Mouse (Mus musculus) right cerebral cortex, postnatal 14 days (tissue): ENCODE measurements around the gene Nhlh1.

ENCODE experiments used
- DNase-seq: peaks from one replicate; pipeline ENCODE4 v3.0.0; 2022

Nhlh1 gene

DNA sequence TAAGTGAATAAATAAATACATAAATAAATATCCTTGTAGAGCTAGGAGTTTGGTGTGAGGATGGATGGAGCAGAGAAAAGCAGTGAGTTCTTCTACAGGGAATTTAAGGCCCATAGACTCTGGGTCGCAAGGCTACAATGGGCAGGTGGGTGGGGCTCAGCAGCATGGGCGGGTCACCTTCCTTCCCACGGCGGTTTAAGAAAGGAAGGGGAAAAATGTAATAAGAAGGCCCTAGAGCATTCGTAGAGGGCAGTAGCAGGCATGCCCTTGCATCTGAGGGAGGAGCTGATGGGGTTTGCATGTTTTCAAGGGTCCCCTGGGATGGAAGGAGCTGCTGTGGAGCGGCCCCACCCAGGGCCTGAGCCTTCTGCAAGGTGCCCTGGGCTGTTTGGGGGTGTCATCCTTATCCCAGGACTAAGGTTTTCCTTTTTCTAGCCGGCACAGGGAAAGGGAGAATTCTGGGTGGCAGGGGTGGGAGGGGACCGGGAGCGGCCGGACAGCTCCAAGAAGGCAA, 4.5 kb downstream of the Nhlh1 start:
- DNase-seq = no peak

DNA sequence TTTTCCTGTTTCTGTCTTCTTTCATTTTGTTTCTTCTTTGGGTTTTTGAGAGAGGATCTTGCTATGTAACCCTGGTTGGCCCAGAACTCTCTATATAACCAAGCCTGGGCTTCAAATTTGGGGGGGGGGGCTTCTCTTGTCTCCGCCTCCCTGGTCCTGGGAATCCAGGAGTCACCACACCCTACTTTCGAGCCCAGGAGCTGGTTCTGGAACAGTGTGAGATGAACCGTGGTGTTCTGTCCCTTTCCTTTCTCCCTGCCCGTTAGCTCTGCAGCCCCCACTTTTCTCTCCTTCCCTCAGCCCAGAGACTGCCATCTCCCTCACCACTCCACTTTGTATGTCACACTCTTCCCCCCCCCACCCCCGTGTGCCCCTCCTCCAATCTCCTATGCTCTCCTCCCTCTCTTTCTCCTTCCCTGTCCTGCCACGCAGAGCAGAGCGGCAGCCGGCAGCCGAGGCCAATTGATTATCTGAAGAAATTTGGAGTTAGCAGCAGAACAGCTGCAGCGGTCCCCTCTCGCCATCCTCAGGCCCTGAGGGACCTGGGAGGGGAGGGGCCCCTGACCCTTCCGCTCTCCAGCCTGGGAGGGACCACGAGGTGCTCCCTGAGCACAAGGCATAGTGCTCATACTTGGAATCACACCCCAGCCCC, 8.1 kb downstream of the Nhlh1 start:
- no peak for DNase-seq

DNA sequence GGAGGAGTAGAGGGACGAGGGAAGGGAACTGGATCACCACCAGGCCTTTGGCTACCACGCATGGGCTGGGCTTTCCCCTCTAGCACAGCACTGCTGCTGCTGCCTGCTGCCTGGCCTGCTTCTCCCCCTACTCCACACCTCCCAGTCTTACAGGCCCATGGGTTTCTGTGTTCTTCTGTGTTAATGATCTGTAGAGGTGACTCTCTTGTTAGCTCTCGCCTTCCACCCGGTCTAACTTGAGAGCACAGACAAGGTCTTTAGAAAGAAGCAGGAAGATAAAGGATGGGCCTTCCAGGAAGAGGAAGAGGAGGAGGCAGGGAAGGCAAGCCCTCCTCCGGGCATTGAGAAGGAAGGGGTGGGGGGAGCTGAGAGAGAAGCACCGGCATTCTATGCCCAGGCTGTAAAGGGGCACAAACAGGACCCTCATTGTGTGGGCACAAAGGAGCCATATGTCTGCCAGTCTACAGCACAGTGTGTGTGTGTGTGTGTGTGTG, 9.1 kb downstream of the Nhlh1 start:
- DNase-seq = no peak

DNA sequence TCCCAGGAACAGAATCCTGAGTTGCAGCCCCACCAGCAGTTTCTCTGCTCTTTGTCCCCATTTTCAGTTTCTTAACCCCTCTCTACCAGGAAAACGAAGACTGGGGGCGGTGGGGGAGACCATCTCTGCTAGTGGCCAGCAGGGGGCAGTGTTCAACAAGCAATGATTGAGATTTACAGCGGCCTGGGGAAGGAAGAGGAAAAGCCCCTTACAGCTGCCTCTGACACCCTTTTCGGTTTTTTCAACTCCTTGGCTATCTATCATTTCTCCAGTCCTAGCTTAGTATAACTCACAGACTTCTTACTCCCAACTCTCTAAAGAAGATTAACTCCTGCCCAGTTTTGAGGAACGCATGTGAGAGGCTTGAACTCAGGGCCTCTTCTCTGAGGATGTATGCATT, 10.4 kb downstream of the Nhlh1 start:
- peak; percentile 75 for DNase-seq

DNA sequence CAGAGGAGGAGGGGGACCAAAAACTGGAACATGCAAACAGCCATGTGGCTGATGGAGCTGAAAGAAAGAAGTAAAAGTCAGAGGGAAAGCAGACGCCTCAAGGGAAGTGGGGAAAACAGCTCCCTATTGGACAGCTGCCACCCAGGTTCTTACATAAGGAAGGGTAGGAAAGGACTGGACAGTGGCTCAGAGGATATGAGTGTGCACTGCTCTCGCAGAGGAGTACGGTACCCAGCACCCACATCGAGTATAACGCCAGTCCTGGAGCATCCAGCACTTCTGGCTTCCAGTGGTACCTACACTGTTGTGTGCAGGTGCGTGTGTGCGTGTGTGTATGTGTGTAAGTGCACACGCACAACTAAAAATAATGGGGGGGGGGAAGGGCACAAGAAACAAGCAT, 11.0 kb downstream of the Nhlh1 start:
- DNase-seq = no peak

DNA sequence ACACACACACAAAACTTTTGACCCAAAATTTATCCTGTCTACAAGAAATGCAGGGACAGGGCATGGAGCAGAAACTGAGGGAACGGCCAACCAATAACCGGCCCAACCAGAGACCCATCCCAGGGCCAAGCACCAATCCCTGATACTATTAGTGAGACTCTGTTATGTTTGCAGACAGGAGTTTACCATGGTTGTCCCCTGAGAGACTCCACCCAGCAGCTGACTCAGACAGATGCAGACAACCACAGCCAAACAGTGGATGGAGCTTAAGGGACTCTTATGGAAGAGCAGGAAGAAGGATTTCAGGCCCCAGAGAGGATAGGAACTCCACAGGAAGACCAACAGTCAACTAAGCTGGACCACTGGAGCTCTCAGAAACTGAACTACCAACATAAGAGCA, 27.5 kb downstream of the Nhlh1 start:
- DNase-seq = no peak

DNA sequence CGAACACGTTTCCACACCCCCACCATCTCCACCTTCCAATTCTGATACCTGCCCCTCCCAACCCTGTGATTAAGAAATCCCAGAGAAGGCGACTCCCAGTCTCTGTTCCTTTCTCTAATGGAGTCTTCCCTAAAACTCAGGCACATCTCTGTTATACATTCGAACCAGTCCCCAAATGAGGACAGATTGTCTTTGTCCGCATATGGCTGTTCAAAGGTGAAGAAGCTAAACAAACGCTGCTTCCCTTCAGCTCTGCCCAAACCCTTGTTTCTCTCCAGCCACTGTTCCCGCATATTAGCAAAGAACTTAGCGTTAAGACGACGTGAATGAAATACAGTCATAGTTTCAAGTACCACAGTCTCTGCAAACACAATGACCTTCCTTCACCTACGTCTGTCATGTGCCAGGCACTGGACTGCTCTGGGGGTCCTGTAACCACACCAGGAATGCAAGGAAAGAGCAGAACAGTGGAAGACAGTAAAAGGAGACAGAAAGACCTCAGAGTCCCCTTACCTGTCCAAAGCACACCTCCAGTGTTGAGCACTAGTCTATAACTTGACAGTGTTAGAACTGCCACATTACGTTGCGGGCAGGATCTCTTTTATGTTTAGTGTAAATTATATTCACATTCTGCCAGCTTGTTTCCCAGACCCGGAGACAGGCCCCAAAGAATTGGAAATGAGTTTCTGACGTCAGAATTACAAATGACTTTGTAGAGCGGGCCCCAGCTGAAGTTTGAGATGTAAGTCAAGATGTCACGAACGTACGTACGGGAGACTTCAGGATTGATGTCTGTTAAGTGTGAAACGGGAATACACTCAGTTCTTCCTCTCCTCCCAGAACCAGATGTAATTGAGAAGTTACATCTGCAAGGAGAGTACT, 28.7 kb downstream of the Nhlh1 start, which contains the start of gene Vangl2:
Gene Vangl2, minus strand, starts transcription at position 51 of the 882 bp plus-strand sequence.
- no peak for DNase-seq

DNA sequence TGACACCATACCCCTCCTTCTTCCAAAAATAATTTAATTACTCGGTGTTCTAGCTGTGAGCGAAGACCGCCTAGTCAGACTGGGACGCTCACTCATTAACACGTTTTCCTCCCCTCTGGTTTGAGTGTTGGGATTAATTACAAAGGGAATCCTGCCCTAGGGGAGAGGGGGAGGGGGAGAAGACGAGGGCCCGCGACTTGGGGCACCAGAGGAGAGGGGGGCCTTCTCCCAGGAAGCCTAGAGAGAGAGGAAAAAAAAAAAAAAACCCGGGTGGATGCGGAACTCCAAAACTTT, 29.6 kb downstream of the Nhlh1 start:
- DNase-seq = no peak

DNA sequence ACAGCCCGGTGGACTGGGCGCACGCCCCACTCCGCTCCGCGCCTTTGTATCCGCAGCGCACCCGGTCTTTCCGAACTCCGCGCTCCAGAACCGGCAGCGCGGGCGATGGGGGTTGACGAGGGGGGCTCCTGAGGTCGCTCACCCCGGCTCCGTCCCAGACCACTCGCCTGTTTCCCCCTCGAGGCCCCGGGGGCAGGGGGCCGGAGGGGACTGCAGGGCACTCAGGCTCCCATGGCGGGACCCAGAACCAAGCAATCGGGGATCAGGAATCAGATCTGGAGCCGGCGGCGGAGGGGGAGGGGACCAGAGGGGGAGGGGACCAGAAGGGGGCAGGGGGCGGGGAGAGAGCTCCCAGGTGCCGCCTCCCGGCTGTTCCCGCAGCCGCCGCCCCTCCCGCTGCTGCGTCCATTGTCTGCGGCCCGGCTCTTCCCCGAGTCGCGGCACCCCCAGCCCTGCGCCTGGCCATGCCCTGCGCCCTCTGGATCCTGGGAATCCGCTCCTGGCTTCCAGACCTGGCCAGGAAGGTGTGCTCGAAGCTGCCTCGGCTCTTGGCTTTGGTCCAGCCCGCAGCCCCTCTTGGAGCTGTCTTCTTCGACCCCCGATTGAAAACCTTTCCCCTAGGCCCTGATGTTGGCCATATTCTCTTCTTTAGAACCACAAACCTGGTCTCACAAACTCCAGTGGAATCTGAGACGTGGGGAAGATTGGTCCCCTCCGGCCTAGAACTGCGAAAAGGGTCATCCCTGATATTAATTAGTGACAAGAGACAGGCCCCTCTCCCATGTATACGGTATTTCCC, 30.2 kb downstream of the Nhlh1 start:
- peak; percentile 90 for DNase-seq

DNA sequence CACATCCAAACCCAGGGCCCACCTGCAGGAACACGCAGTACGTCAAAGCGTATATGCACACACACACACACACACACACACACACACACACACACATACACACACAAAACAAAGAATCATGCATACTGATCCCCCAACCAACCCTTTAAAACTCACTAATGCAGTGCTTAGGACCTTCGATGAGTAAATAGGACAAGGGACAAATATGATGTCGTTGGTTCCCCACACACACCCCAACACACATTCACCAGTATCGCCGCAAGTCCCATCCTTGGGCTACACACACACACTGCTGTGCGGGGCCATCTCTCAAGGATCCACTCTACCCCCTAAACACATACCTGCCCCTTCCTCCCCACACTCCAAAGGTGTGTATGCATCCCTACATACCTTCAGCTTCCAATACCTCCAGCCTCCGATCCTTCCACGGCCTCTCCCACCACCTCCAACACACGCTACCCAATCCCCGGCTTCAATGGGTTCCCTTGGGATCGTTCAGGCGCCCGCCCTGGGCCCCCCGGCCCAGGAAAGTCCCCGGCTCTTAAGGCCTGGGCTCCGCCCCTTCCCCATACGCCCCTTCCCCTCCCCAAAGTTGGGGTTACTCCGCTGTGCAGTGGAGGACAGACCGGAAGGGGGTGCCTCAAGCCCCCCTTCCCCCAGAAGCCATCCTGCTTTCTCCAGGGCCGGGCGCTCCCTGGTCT, 31.0 kb downstream of the Nhlh1 start:
- DNase-seq = no peak

DNA sequence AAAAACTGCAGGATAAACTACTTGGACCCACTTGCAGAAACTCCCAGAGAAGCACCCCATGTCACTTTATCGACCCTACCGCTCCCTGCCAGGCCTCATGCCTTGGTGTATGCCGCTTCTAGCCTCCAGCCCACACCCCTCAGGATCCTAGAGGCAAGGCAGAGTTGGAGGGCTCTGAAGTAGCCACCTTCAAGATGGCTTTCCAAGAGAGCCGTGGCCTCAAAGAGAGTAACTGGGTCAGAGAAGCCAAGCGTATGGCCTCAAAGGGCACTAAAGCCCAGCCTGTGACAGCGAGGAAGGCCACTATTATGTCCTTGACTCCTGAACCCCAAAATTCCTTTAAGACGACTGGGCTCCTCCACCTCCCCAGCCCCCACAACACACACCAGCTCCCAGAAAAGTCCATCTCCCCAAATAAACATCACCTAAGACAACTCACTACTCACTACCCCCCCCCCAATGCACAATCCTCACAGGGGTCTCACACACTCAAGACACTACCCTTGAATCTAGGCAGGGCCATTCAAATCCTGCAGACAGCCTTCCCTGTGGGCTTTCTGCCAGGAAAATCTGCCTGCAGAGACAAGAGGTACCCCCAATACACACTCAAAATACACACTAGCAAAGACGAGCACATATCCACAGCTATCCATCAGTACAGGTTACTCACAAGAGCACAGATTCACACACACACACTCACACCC, 32.0 kb downstream of the Nhlh1 start:
- DNase-seq = no peak

DNA sequence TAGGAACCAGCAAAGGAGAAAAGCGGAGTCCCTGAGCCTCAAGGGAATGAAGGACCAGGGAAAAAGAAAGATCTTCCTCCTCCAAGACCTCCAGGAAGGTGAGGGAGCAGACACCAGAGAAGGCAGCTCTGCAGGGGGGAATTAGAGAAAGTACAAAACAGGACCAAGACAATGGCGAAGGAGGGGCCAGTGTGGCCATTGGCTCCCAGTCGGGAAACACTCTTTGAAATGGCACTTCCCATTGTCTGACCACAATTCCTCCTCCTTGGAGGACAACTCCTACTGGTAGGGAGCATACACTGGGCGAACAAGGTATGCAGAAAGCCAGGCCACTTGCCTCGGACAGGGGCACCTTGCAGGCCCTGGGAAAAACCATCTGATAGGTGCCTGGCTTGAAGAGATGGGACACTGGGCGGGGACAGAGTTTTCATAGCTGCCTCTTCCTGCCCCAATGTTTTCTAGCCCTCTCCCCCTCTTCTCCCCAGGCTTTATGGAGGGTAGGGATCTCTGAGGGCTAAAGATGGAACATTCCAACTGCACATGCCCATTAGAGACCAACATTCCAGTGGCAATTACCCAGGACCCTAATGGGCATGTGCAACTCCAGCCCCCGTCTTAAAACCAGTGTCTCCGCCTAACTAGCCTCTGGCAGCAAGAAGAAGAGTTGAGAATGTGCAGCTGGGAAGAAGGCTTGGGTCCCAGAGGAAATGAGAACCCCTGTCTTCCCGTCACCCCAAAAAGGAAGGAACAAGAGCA, 33.1 kb downstream of the Nhlh1 start:
- no peak for DNase-seq

DNA sequence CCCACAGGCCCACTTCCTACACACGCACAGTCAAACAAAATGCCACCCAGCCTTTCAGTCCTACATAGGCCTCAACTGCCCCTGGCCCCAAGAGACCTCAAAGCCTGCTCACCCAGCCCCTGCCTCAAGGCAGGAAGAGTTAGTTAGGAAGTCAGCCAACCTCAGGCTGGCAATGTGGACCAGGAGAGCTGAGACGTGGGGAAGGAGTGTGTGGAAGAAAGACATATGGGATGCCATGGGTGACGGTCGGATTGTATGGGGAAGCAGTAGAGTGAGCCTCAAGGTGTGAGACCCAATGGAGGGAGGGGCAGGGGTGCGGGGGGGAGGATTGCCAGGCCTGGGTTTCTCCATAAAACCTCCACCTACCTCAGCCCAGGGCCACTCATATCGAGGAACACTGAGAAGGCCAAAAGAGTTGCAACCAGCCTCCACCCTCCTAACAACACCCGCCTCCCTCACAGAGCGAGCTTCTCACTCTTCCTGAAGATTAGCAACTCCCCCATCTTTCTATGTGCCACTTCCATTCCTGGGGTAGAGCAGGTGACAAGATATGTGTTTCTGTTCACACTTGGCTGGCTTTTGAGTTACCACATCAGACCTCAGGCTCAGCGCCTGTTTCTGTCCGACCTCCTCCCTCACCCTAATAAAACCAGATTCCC, 37.4 kb downstream of the Nhlh1 start:
- DNase-seq = no peak

DNA sequence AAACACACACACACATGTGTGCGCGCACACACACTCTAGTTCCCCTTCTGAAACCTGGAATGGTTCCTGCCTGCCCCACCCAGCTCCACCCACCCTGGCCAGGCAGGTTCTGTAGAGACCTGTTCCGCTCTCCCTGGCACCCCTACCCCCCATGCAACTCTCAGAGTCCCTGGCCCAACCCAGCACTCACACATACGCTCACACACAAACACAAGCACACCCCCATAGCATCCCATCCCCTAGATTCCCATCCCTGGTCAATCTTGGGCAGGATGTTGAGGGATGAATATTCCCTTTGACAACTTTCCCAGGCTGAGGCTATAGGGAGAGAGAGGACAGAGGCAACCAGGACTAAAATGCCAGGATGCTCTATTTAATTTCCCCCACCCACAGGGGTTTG, 38.0 kb downstream of the Nhlh1 start:
- DNase-seq = no peak

DNA sequence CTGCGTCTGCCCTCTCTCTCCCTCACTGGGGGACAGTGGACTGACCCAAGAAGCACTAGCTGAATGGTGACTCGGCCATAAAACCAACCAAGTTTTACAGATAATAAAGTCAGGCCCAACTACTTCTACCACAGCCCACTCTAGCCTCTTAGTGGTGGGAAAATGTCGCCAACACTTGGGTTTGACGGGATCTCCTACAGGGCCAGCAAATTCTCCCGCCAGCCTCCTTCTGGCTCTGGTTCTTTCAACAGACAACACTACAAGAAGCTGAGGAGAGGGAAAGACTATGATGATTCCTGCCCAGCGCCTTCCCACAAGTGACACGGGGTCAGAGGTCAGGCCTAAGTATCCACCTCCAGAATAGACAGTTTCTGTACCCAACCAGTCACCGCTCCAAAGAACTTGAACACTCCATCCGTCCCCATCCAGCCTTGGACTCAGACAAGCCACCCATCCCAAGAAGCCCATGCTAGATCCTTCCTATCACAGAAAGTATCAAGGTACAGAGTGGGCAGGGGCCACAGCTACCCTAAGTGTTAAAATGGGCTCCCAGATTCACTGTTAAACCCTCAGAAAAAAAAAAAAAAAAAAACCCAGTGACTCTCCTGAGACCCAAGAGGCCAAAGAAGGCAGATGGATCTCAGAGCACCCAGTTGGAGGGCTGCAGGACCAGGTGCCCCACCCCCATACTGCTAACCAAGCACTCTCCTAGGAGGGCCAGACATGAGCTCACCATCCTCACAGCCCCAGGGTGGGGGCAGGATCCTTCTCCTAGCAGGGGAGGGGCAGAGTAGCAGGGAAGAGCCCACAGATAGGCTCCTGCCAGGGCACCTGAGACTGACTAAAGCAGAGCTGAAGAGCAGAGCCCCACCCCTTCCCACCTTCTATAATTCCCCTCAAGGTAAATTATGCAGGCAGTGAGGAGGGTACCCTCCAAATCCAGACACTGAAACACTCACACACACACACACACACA, 38.7 kb downstream of the Nhlh1 start:
- DNase-seq = no peak

DNA sequence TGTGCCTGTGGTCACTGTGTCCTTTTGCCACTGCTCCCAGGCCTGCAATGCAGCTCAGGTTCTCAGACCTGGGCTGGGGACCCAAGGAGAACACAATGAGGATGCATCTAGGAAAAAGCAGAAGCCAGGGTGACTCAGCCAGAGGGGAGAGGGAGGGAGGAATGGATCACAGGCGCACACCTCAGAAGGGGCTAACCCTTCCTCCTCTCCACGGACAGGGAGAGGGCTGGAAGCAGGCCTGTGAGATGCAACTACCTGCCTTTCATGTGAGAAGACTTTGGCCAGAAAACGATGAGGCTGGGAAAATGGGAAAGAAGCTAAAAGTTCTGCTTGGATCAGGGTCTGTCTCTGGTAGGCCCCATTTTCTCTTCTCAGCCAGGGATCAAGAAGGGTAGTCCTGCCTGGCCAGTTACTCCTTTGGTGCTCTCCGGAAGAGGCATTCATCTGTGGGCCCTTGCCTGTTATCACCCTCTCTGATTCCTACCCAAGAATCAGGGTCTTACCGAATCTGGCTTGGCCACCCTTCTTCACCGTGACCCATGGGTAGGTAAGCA, 39.8 kb downstream of the Nhlh1 start:
- DNase-seq = no peak

DNA sequence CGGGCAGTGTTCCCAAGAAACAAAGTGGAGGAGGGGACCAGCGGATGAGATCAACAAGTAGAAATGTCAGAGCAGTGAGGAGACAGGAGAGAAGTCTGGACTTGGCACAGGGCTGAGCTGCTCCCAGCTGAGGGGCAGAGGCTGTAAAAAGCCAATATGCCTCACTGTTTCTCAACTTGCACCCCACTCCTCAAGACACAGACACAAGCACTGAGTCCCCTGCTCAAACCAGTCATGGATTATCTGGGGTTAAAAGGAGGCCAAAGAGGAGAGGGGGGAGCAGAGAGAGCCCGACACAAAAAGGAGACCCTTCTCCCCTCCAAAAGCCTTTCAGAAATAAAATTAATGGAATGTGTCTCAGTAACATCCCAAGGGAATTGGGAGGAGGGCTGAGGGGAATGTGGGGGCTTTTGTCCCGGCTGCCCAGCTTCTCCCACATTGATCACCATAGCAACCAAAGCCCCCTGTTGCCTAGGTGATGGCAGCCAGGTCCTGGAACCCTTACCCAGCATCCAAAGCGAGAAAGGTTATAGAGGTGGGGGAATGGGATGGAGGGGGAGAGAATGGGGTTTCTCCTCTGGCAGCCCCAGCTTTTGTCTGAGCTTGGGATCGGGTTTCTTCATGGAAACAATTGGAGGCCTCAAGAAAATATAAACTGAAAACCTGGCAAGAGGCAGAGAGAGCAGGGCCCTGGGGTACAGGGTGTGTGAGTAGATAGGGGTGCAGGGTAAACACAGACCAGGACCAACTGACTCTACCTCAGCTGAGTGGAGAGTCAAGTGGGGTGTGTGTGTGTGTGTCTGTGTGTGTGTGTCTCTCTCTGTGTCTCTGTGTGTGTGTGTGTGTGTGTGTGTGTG, 40.5 kb downstream of the Nhlh1 start:
- DNase-seq = no peak

DNA sequence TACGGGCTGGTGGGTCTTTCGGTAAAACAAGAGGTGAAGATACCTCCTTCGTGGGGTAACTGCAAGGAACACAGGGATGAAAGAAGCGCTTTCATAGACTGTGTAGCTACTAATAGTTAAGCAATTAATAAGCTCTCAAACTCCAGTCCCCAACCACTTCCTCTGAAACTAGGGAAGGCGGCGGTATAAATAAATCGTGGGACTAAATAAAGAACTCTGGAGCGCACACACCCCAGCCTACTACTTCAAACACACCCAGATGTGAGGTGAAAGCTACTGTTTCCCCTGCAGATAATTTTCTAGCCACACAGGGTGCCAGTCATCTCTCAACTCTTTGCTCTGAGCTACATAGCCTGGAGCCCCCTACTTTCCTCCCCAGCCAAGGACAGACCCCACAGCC, 41.3 kb downstream of the Nhlh1 start:
- DNase-seq = no peak
